Mouse (Mus musculus): Measurements from ENCODE around the gene Fndc1. TPM values are rescaled to one million over a fixed set of nuclear protein-coding genes. Genes with fewer than 3 reads are reported as not detected.

The Fndc1 gene
- polyA plus RNA-seq, 1 experiment from 2014 or later, result 7.8 TPM

DNA sequence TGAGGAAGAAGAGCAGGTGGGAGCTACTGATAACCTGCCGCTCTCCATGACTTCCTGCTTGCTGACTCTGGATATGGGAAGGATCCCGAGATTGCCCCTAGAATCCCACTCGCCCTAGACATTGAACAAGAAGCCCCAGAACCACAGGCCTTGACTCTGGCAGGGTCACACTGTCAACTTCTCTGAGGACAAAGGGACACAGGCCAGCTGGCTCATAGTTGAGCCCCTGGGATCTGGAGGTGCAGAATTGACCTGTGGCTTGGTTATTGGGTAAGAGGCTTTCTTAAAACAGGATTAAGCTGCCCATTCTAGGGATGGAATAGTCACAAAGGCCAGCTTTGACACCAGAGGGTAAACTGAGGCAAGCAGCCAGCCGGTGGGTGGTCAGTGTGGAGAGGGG lies 136.8 kb downstream of the Fndc1 start:
- no peak for ATAC-seq
- no peak overlapping the region for H3K27ac ChIP-seq (ENCODE audit: low read length)
- H3K36me3 ChIP-seq (ENCODE audit: control insufficient read depth, insufficient read depth, low read length), result no peaks in the 10 kb centered on the region
- H3K4me2 ChIP-seq (ENCODE audit: low read length), result no peak overlapping the region
- H3K4me3 ChIP-seq (ENCODE audit: low read depth, low read length), result no peak overlapping the region
- H3K9me3 ChIP-seq (replicated peaks; ENCODE audit: control insufficient read depth, low read length, poor library complexity, severe bottlenecking), result no peaks in the 10 kb centered on the region
- H3K27me3 ChIP-seq (ENCODE audit: control insufficient read depth, insufficient read depth, low read depth, low read length), result no peaks in the 10 kb centered on the region
- H3K4me1 ChIP-seq (ENCODE audit: control insufficient read depth, insufficient read depth, low read length), result no peaks in the 10 kb centered on the region
- WGBS, result 89% methylated on average over 4 of the region's 4 CpGs
- H3K9ac ChIP-seq (ENCODE audit: low read depth, low read length), result no peak overlapping the region

Small RNAs within 50 kb of the gene (microRNA-seq; reads per million reads assigned to microRNA genes)
- not detected for gene Gm25872

Other genes starting within 250 kb of the Fndc1 start
- gene Tagap, start 98.7 kb upstream of the Fndc1 start, polyA plus RNA-seq (2015; fragmentation: Nextera tagmentation; extraction: Ambion mirVana), result 0.37 and 0.48 TPM in 2 replicates
- gene Rsph3a, start 118.3 kb upstream of the Fndc1 start, polyA plus RNA-seq (2015; fragmentation: Nextera tagmentation; extraction: Ambion mirVana), result 71.9 and 76.0 TPM in 2 replicates

All from midbrain, embryonic 16.5 days (tissue).